Mouse (Mus musculus) liver, embryonic 14.5 days (tissue): ENCODE measurements around the gene Mthfsd. TPM values are rescaled to one million over a fixed set of nuclear protein-coding genes. Genes with fewer than 3 reads are reported as not detected.
"Not testable (repeated sequence)": the region's sequence is repeated elsewhere in the genome, so short reads cannot be mapped to it uniquely, and the experiment has no call there.

ENCODE experiments used
- ATAC-seq: fragments of 200-750 bp; cut with Nextera tagmentation; 2 replicates; pipeline ENCODE4 v1.8.0; 2017; ENCODE audit warnings: moderate number of reproducible peaks, mild to moderate bottlenecking, moderate library complexity; ENCODE audit not compliant: insufficient read depth
- DNase-seq, 3 experiments: peaks; one replicate each; pipeline ENCODE4 v3.0.0-alpha.2; 2012 to 2013; ENCODE audit warnings: low read depth in 3 of 3, low spot score in 3 of 3
- H3K27ac ChIP-seq: fragments of 300-500 bp; sonication (generic); 2 replicates; pipeline ENCODE4 v1.5.1; 2014; ENCODE audit warnings: moderate library complexity, mild to moderate bottlenecking, control low read depth, inconsistent platforms
- H3K27me3 ChIP-seq: fragments of 300-500 bp; sonication (generic); 2 replicates; pipeline ENCODE4 v1.6.1; 2014; ENCODE audit warnings: mild to moderate bottlenecking, low read length, moderate library complexity; ENCODE audit not compliant: control insufficient read depth, insufficient read depth
- H3K36me3 ChIP-seq: fragments of 300-500 bp; sonication (generic); replicated peaks from 2 replicates; pipeline ENCODE4 v1.6.1; 2014; ENCODE audit warnings: low read depth; ENCODE audit not compliant: control insufficient read depth, insufficient read depth
- H3K4me1 ChIP-seq, 2 experiments: fragments of 200-500 bp in 1 of 2; fragments of 300-500 bp in 1 of 2; sonication (generic) in 1 of 2; replicated peaks; 2 replicates each; pipeline ENCODE4 v1.6.1; 2012 to 2014; ENCODE audit warnings: antibody characterized with exemption in 1 of 2, inconsistent platforms in 1 of 2, low read length in 1 of 2; ENCODE audit not compliant: control insufficient read depth in 2 of 2, insufficient read depth in 2 of 2
- H3K4me2 ChIP-seq: fragments of 300-500 bp; sonication (generic); 2 replicates; pipeline ENCODE4 v1.6.1; 2014; ENCODE audit warnings: low read depth, mild to moderate bottlenecking, control low read depth, moderate library complexity
- H3K4me3 ChIP-seq, 2 experiments: fragments of 200-500 bp in 1 of 2; fragments of 300-500 bp in 1 of 2; sonication (generic) in 1 of 2; 2 replicates each; pipeline ENCODE4 v1.5.1; 2012 to 2014; ENCODE audit warnings: low read depth in 2 of 2, low read length in 2 of 2, mild to moderate bottlenecking in 2 of 2, control low read depth in 1 of 2, inconsistent platforms in 1 of 2, moderate library complexity in 1 of 2; ENCODE audit not compliant: insufficient read depth in 1 of 2
- H3K9ac ChIP-seq: fragments of 300-500 bp; sonication (generic); replicated peaks from 2 replicates; pipeline ENCODE4 v1.6.1; 2014; ENCODE audit warnings: mild to moderate bottlenecking, control low read depth, moderate library complexity
- H3K9me3 ChIP-seq: fragments of 300-500 bp; sonication (generic); 2 replicates; pipeline ENCODE4 v1.6.1; 2016; ENCODE audit warnings: low read length, mixed read lengths; ENCODE audit not compliant: control insufficient read depth
- CTCF ChIP-seq: IDR thresholded peaks from 2 replicates; pipeline ENCODE4 v1.5.1; 2016; ENCODE audit warnings: antibody characterized with exemption, low read depth, control low read depth
- EP300 ChIP-seq: IDR thresholded peaks from 2 replicates; pipeline ENCODE4 v1.6.1; 2016; ENCODE audit warnings: antibody characterized with exemption, low read depth
- WGBS: fragments of 180-500 bp; shearing (Covaris S2); extraction: QIAGEN DNeasy Blood & Tissue Kit; methylation state at CpG from one replicate; pipeline ENCODE4 v1.1.7; 2014; ENCODE audit not compliant: insufficient replicate concordance; 5-methylcytosine and 5-hydroxymethylcytosine counted together
- polyA plus RNA-seq, 2 experiments: library from polyadenylated mRNA; depleted of rRNA in 1 of 2; stranded (reverse) in 1 of 2; unstranded in 1 of 2; fragments of >200 nt; fragmentation: Nextera tagmentation in 1 of 2; extraction: Ambion mirVana in 1 of 2; gene quantifications; 2 replicates each; pipeline versions ENCODE4 v1.2.1 to v1.2.3; 2012 to 2014

Mthfsd gene
- polyA plus RNA-seq (2012; rRNA removed) (18.0 and 20.3 TPM in 2 replicates), polyA plus RNA-seq (2014; fragmentation: Nextera tagmentation; extraction: Ambion mirVana) (21.5 and 24.7 TPM in 2 replicates)

- H3K27ac ChIP-seq, result peak within 1 kb of the TSS; percentile 4; the same call in 1 of the 2 replicates
- ATAC-seq, result peak; percentile 90
- WGBS, result 1% methylated on average over 75 of the region's 75 CpGs
- TF ChIP-seq EP300 (no peak), CTCF (peak; percentile 37; the same call in 1 of the 2 replicates)
- H3K36me3 ChIP-seq, result no peaks in the 10 kb centered on the region
- H3K9ac ChIP-seq, result peak within 1 kb of the TSS; percentile 78
- DNase-seq, result peak; percentile 85 to 89 (median 87)
- peaks cover 3 to 6% of the 10 kb centered on the region in 2 experiments; a peak in 2 of 4 replicates for H3K4me1 ChIP-seq
- no peaks in the 10 kb centered on the region for H3K9me3 ChIP-seq
- peak within 1 kb of the TSS; percentile 77 to 89 for H3K4me3 ChIP-seq
- no peaks in the 10 kb centered on the region for H3K27me3 ChIP-seq
- H3K4me2 ChIP-seq, result peak within 1 kb of the TSS; percentile 84
Measured at GRCm38 (mm10) chr8:121107668-121108656, at the start of gene Mthfsd. Gene Mthfsd (minus strand): TSS chr8:121108392.

DNA sequence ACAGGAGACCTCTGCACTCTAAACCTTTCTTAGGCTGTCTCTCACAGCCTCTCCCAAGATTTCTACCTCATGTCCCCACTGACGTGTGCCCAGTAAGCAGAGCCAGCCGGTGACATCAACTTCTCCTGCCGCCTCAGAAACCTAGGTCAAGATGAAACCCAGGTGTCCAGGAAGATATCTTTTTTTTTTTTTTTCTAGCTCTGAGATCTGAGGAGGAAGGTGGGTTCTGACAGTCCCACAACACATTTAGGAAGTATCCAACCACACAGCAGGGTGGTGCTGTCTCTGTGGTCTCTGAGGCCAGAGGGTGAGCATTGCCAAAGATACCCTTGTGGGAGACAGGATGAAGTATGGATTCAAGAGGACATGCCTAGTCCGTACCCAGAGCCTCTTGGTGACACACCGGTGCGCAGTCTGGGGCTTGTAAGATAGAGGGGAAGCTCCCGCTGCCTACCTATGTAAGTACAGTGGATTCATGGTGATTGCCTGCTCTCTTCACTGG, 48.8 kb upstream of the Mthfsd start:
- Histone ChIP-seq H3K27ac (no peak overlapping the region), H3K4me3 (no peak overlapping the region), H3K27me3 (no peaks in the 10 kb centered on the region), H3K4me1 (no peaks in the 10 kb centered on the region), H3K9ac (no peak overlapping the region), H3K9me3 (no peaks in the 10 kb centered on the region), H3K4me2 (no peak overlapping the region), H3K36me3 (no peaks in the 10 kb centered on the region)
- 44% methylated on average over 7 of the region's 7 CpGs for WGBS
- no peak for ATAC-seq
- TF ChIP-seq EP300 (no peak), CTCF (no peak)
- no peak for DNase-seq

- Histone ChIP-seq H3K4me1 (no peaks in the 10 kb centered on the region), H3K36me3 (no peaks in the 10 kb centered on the region), H3K27ac (no peak overlapping the region), H3K27me3 (no peaks in the 10 kb centered on the region), H3K9ac (no peak overlapping the region), H3K4me2 (no peak overlapping the region), H3K4me3 (no peak overlapping the region), H3K9me3 (no peaks in the 10 kb centered on the region)
- DNase-seq, result no peak
- 57% methylated on average over 12 of the region's 12 CpGs for WGBS
- ATAC-seq, result no peak
- TF ChIP-seq EP300, result no peak
- TF ChIP-seq CTCF, result no peak
Measured at GRCm38 (mm10) chr8:121152394-121152793, 44.2 kb upstream of the Mthfsd start.

DNA sequence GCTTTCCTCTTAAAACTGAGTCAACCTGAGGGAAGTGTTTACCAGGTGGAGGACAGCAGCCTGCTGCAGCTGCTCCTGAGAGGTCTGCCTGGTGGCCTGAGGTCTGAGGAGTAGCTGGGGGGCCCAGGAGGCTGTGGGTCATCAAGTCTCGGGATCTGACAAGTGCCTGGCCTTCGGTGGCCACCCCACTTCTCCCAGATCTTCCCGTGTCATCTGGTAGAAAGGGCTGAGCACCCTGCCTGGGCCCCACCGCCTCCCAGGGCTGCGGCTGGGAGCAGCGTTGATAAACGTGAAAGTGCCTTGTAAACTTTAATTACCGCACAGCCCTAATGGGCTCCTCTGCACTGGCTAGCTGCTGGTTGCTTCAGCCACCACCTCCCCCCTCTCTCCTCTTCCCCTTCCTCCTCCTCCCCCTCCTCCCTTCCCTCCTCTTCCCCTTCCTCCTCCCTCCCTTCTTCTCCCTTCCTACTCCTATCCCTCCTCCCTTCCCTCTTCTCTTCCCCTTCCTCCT, 40.4 kb upstream of the Mthfsd start:
- Histone ChIP-seq H3K9ac (no peak overlapping the region), H3K4me3 (no peak overlapping the region), H3K4me2 (no peak overlapping the region), H3K9me3 (no peaks in the 10 kb centered on the region), H3K36me3 (no peaks in the 10 kb centered on the region), H3K27me3 (no peaks in the 10 kb centered on the region; the same call in 1 of the 2 replicates), H3K4me1 (no peaks in the 10 kb centered on the region), H3K27ac (no peak overlapping the region)
- 8% methylated on average over 8 of the region's 8 CpGs for WGBS
- no peak for ATAC-seq
- TF ChIP-seq EP300, result no peak
- TF ChIP-seq CTCF, result no peak
- DNase-seq, result no peak

DNA sequence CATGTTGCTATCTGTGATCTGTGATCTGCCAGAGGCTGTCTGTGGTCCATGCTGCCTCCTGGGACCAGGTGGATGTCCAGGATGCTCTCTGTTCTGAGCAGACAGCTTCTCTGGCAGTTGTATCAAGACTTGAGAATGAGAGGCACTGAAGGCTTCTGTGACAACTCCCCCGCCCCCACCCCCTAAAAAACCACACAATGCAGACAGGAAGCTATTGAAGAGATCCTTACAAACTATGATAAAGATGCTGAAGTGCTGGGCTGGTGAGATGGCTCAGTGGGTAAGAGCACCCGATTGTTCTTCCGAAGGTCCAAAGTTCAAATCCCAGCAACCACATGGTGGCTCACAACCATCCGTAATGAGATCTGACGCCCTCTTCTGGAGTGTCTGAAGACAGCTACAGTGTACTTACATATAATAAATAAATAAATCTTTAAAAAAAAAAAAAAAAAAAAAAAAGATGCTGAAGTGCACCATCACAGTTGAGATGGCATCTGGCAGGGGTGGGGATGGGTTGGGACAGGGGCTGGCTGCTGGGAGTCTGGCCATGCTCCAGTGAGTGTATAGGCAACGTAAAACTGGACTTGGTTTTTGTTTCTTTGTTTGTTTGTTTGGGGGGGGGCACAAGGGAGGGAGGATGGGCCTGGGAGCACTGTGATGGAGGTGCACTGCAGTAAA, 37.4 kb upstream of the Mthfsd start:
- not testable (repeated sequence) for H3K36me3 ChIP-seq, H3K27ac ChIP-seq, H3K27me3 ChIP-seq, H3K4me2 ChIP-seq, H3K4me3 ChIP-seq, H3K4me1 ChIP-seq, ATAC-seq, H3K9me3 ChIP-seq, H3K9ac ChIP-seq, DNase-seq
- 17% methylated on average over 4 of the region's 6 CpGs for WGBS
